Mouse (Mus musculus) liver, postnatal 0 days (tissue): ENCODE data around the gene Wdr59. TPM values are rescaled to one million over a fixed set of nuclear protein-coding genes. Genes with fewer than 3 reads are reported as not detected.
A peak's percentile ranks its signal among the peaks of the same experiment; 100 is the strongest.

ENCODE experiments used
- ATAC-seq: fragments of 200-750 bp; cut with Nextera tagmentation; 2 replicates; pipeline ENCODE4 v1.8.0; 2017; ENCODE audit warnings: mild to moderate bottlenecking, moderate library complexity
- DNase-seq: peaks from one replicate; pipeline ENCODE4 v3.0.0-alpha.2; 2016
- H3K27ac ChIP-seq: fragments of 300-500 bp; sonication (generic); 2 replicates; pipeline ENCODE4 v1.5.1; 2014; ENCODE audit warnings: antibody characterized with exemption, moderate library complexity, mild to moderate bottlenecking, low read depth
- H3K27me3 ChIP-seq: fragments of 300-500 bp; sonication (generic); 2 replicates; pipeline ENCODE4 v1.6.1; 2014; ENCODE audit warnings: low read length, control low read depth, mixed read lengths; ENCODE audit not compliant: insufficient read depth
- H3K36me3 ChIP-seq: fragments of 300-500 bp; sonication (generic); replicated peaks from 2 replicates; pipeline ENCODE4 v1.6.1; 2014; ENCODE audit warnings: mild to moderate bottlenecking, control low read depth, low read length, moderate library complexity, mixed read lengths; ENCODE audit not compliant: insufficient read depth
- H3K4me1 ChIP-seq: fragments of 300-500 bp; sonication (generic); 2 replicates; pipeline ENCODE4 v1.6.1; 2014; ENCODE audit warnings: antibody characterized with exemption, mild to moderate bottlenecking, control low read depth; ENCODE audit not compliant: insufficient read depth
- H3K4me2 ChIP-seq: fragments of 300-500 bp; sonication (generic); 2 replicates; pipeline ENCODE4 v1.6.1; 2014; ENCODE audit warnings: low read depth, mild to moderate bottlenecking, low read length, moderate library complexity, mixed read lengths
- H3K4me3 ChIP-seq: fragments of 300-500 bp; sonication (generic); 2 replicates; pipeline ENCODE4 v1.5.1; 2014; ENCODE audit warnings: low read depth, low read length
- H3K9ac ChIP-seq: fragments of 300-500 bp; sonication (generic); replicated peaks from 2 replicates; pipeline ENCODE4 v1.6.1; 2014; ENCODE audit warnings: mild to moderate bottlenecking, moderate library complexity
- H3K9me3 ChIP-seq: fragments of 300-500 bp; sonication (generic); 2 replicates; pipeline ENCODE4 v1.6.1; 2016; ENCODE audit warnings: mild to moderate bottlenecking, control low read depth, low read length, mixed read lengths
- CTCF ChIP-seq: sonication (generic); IDR thresholded peaks from 2 replicates; pipeline ENCODE4 v1.5.1; 2016; ENCODE audit warnings: antibody characterized with exemption, low read depth
- EP300 ChIP-seq: IDR thresholded peaks from 2 replicates; pipeline ENCODE4 v1.6.1; 2016; ENCODE audit warnings: antibody characterized with exemption, low read depth, mild to moderate bottlenecking
- WGBS: fragments of 180-500 bp; shearing (Covaris S2); extraction: QIAGEN DNeasy Blood & Tissue Kit; methylation state at CpG from one replicate; pipeline ENCODE4 v1.1.7; 2014; ENCODE audit not compliant: insufficient replicate concordance; 5-methylcytosine and 5-hydroxymethylcytosine counted together
- polyA plus RNA-seq: library from polyadenylated mRNA; unstranded; fragments of >200 nt; fragmentation: Nextera tagmentation; extraction: Ambion mirVana; gene quantifications from 2 replicates; pipeline ENCODE4 v1.2.1, GENCODE M21; 2015

Gene Wdr59
- polyA plus RNA-seq, 1 experiment from 2014 or later, result 0.92 TPM

DNA sequence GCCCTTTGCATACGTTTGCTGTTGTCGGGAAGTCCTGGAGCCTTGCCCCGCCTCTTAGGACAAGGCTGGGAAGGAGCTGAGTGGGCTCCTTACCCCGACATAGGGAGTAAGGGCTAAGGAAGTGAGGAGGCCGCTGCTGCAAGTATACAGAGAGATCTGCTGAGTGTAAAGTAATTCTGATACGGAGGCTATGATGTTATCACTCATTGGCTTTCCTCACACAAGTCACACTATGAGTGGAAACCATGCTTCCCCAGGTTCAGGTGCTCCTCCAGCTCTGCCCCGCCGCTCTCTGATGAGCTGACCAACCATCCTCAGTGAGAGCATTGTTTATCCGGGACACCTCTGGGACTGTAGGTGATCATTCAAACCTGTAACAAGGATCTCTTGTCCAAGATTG is 44.4 kb upstream of the Wdr59 start:
- 0 out of 2 replicates have a peak overlapping the region, but pooled peaks have one; percentile 22 for H3K4me2 ChIP-seq
- ATAC-seq, result no peak
- DNase-seq, result no peak
- WGBS, result 62% methylated on average over 9 of the region's 9 CpGs
- TF ChIP-seq CTCF, result no peak
- H3K27me3 ChIP-seq, result no peaks in the 10 kb centered on the region
- H3K4me3 ChIP-seq, result no peak overlapping the region
- no peaks in the 10 kb centered on the region for H3K9me3 ChIP-seq
- H3K36me3 ChIP-seq, result no peaks in the 10 kb centered on the region
- H3K27ac ChIP-seq, result peak overlapping the region; percentile 39
- H3K9ac ChIP-seq, result peak overlapping the region; percentile 34; the same call in 1 of the 2 replicates
- H3K4me1 ChIP-seq, result peaks cover 30% of the 10 kb centered on the region

- ATAC-seq (peak; percentile 77), DNase-seq (no peak)
- Histone ChIP-seq H3K27ac (peak overlapping the region; percentile 48), H3K4me2 (0 out of 2 replicates have a peak overlapping the region, but pooled peaks have one; percentile 22), H3K9ac (no peak overlapping the region; the same call in 1 of the 2 replicates), H3K9me3 (no peaks in the 10 kb centered on the region), H3K36me3 (no peaks in the 10 kb centered on the region), H3K4me1 (peaks cover 30% of the 10 kb centered on the region), H3K27me3 (no peaks in the 10 kb centered on the region), H3K4me3 (no peak overlapping the region)
- 31% methylated on average over 5 of the region's 5 CpGs for WGBS
- TF ChIP-seq EP300 (no peak), CTCF (no peak)
Observed at GRCm38 (mm10) chr8:111565784-111566191, 43.9 kb upstream of the Wdr59 start.

DNA sequence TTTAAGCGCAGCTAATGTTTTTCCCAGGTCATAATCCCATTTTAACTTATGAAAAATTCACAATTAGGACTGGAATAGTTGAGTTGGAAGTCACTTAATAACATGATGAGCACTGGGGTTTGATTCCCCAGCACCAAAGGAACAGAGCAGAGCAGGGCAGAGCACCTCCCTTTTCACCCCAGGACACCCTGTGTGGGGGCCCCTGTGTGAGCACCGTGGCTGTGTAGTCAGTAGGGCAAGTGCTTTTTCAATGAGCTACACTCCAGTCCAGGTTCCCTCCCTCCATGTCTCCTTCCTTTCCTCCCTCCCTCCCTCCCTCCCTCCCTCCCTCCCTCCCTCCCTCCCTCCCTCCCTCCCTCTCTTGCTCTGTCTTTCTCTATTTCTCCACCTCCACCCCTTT is 42.2 kb upstream of the Wdr59 start:
- Histone ChIP-seq H3K9ac (no peak overlapping the region), H3K27ac (no peak overlapping the region), H3K9me3 (no peaks in the 10 kb centered on the region), H3K4me3 (no peak overlapping the region), H3K4me2 (no peak overlapping the region), H3K27me3 (no peaks in the 10 kb centered on the region), H3K4me1 (peaks cover 33% of the 10 kb centered on the region), H3K36me3 (no peaks in the 10 kb centered on the region)
- DNase-seq, result no peak
- 62% methylated on average over 2 of the region's 2 CpGs for WGBS
- TF ChIP-seq CTCF, result no peak
- no peak for TF ChIP-seq EP300
- ATAC-seq, result no peak

DNA sequence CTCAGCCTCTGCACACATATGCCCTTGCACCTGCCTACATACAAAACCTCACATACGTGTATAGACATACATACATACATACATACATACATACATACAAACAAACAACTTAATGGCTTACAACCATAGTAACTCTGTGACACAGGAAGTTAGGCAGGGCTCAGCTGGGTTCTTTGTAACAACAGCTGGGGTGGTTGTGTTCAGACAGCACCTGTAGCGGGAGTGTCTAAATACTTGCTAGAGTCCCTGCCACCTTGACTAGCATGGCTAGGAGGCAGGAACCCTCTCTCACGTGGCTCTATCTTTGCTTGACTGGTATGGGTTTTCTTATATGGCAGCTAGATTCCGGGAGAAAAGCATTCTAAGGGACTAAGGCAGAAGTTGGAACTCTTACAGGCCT is 41.8 kb upstream of the Wdr59 start:
- H3K36me3 ChIP-seq, result no peaks in the 10 kb centered on the region
- H3K27me3 ChIP-seq, result no peaks in the 10 kb centered on the region
- no peak for ATAC-seq
- no peak overlapping the region for H3K4me2 ChIP-seq
- DNase-seq, result no peak
- no peak for TF ChIP-seq EP300
- no peak for TF ChIP-seq CTCF
- WGBS, result 76% methylated on average over 4 of the region's 4 CpGs
- no peak overlapping the region for H3K4me3 ChIP-seq
- no peak overlapping the region for H3K9ac ChIP-seq
- H3K9me3 ChIP-seq, result no peaks in the 10 kb centered on the region
- peaks cover 33% of the 10 kb centered on the region for H3K4me1 ChIP-seq
- no peak overlapping the region for H3K27ac ChIP-seq

- no peaks in the 10 kb centered on the region for H3K27me3 ChIP-seq
- no peak overlapping the region for H3K9ac ChIP-seq
- DNase-seq (no peak), ATAC-seq (no peak)
- peaks cover 31% of the 10 kb centered on the region for H3K4me1 ChIP-seq
- H3K9me3 ChIP-seq, result no peaks in the 10 kb centered on the region
- H3K36me3 ChIP-seq, result no peaks in the 10 kb centered on the region
- H3K4me2 ChIP-seq, result no peak overlapping the region
- TF ChIP-seq EP300, result no peak
- no peak for TF ChIP-seq CTCF
- H3K27ac ChIP-seq, result no peak overlapping the region
- 55% methylated on average over 5 of the region's 5 CpGs for WGBS
- no peak overlapping the region for H3K4me3 ChIP-seq
Observed at GRCm38 (mm10) chr8:111563075-111563474, 41.2 kb upstream of the Wdr59 start.

DNA sequence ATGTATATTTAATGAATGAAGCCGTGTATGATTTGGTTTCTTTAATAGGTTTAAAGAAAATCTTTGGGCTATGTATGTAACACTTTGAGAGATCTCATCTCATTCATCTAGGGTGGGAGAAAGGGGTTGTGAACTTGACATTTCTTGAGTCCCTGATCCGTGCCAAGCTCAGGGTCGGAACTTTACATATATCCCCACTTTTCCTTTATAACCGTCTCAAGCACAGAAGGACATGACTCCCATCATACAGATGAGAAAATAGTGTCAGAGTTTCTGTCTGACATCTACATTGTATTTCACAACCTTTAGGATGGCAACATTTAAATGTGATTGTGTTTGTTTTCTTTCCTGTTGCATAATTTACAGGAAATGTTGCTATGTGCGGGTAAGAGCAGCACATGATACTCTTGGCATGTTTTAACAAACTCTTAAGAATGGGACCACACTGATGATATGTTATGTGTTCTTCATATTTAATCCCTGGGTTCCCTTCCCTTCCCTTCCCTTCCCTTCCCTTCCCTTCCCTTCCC is 40.4 kb upstream of the Wdr59 start:
- Histone ChIP-seq H3K4me2 (no peak overlapping the region), H3K9ac (no peak overlapping the region), H3K36me3 (no peaks in the 10 kb centered on the region), H3K4me3 (no peak overlapping the region), H3K9me3 (no peaks in the 10 kb centered on the region), H3K4me1 (peaks cover 25% of the 10 kb centered on the region), H3K27me3 (no peaks in the 10 kb centered on the region), H3K27ac (no peak overlapping the region; the same call in 1 of the 2 replicates)
- DNase-seq (no peak), ATAC-seq (no peak)
- 73% methylated on average over 5 of the region's 5 CpGs for WGBS
- TF ChIP-seq EP300 (peak; percentile 50; the same call in 1 of the 2 replicates), CTCF (no peak)

DNA sequence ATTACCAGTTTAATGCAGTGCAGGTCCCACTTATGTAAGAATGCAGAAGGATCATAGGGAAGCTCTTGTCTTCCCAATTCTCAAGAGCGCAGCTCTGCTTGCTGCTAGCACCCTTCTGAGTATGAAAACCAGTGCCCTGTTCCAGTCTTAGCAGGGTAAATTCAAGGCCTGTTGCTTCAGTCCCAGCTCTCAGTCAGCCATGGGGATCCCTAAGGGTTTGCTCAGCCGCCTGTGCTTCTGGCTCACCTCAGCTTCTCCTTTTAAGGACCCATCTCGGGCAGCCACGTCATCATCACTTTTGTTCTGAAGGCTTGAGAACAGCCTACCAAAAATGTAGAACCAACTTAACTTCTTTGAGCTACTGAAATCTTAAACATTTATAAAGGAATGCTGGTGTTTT is 39.9 kb upstream of the Wdr59 start:
- H3K4me1 ChIP-seq, result peaks cover 25% of the 10 kb centered on the region
- TF ChIP-seq CTCF, result no peak
- no peak for TF ChIP-seq EP300
- peak overlapping the region; percentile 42; the same call in 1 of the 2 replicates for H3K27ac ChIP-seq
- WGBS, result 61% methylated on average over 4 of the region's 4 CpGs
- ATAC-seq (no peak), DNase-seq (peak; percentile 31)
- no peaks in the 10 kb centered on the region for H3K27me3 ChIP-seq
- no peak overlapping the region for H3K9ac ChIP-seq
- H3K36me3 ChIP-seq, result no peaks in the 10 kb centered on the region
- H3K4me2 ChIP-seq, result no peak overlapping the region
- no peak overlapping the region for H3K4me3 ChIP-seq
- no peaks in the 10 kb centered on the region for H3K9me3 ChIP-seq
